Mouse (Mus musculus) liver, adult 2 months (tissue): ENCODE measurements around the gene Usp50.

ENCODE experiments used
- CTCF ChIP-seq: fragments of 200-500 bp; IDR thresholded peaks from 2 replicates; pipeline ENCODE4 v1.5.1; 2011; ENCODE audit warnings: low read depth, low read length, control low read depth
- POLR2A ChIP-seq: fragments of 200-500 bp; IDR thresholded peaks from 2 replicates; pipeline ENCODE4 v1.6.1; 2011; ENCODE audit warnings: low read length, control low read depth; ENCODE audit not compliant: insufficient read depth; ENCODE audit errors: extremely low read depth

GRCm38 (mm10) chr2:126781478-126781877 lies 1.8 kb downstream of the Usp50 start:
- no peak for TF ChIP-seq POLR2A
- TF ChIP-seq CTCF: no peak
